Mouse (Mus musculus) left cerebral cortex, adult 2 months (tissue): ENCODE data around the gene Clasrp. TPM values are rescaled to one million over a fixed set of nuclear protein-coding genes. Genes with fewer than 3 reads are reported as not detected.

Source experiments
- DNase-seq, 2 experiments: peaks; one replicate each; pipeline ENCODE4 v3.0.0; 2021 to 2022; ENCODE audit warnings: low spot score in 2 of 2, mixed read lengths in 1 of 2; ENCODE audit errors: extremely low spot score in 1 of 2
- H3K27ac ChIP-seq: fragments of 200-600 bp; 2 replicates; pipeline ENCODE4 v1.8.1; 2022
- H3K4me3 ChIP-seq: fragments of 200-600 bp; 2 replicates; pipeline ENCODE4 v1.8.1; 2022
- CTCF ChIP-seq: fragments of 200-600 bp; IDR thresholded peaks from 2 replicates; pipeline ENCODE4 v1.8.1; 2022; ENCODE audit warnings: antibody characterized with exemption, mild to moderate bottlenecking, moderate library complexity
- intact Hi-C: fragments of 180-260 bp; cut with DNase I; formaldehyde crosslinking; loops from one replicate; pipeline ENCODE4 v1.15.1; 2025
- total RNA-seq, 2 experiments: library from RNA; stranded (reverse); gene quantifications; 2 replicates each; pipeline ENCODE4 v1.2.3; 2021

Gene Clasrp
- total RNA-seq, 2 experiments from 2014 or later: 92.7 to 98.3 TPM

GRCm38 (mm10) chr7:19573776-19574140 lies 30.5 kb downstream of the Clasrp start:
- intact Hi-C loops: loop anchor here (5.0 kb wide), 1 partner anchor 166 kb away; no protein-coding TSS in a partner anchor
- H3K27ac ChIP-seq: peak overlapping the region; percentile 79
- no peak for TF ChIP-seq CTCF

GRCm38 (mm10) chr7:19572926-19573775 lies 31.1 kb downstream of the Clasrp start:
- intact Hi-C loops: loop anchor here (5.0 kb wide), 1 partner anchor 166 kb away; no protein-coding TSS in a partner anchor
- peak overlapping the region; percentile 86 for H3K4me3 ChIP-seq
- peak overlapping the region; percentile 79 for H3K27ac ChIP-seq
- peak; percentile 71 to 80 for DNase-seq
- TF ChIP-seq CTCF: no peak; the same call in none of the 2 replicates

More at GRCm38 (mm10) chr7:19573776-19574140, 30.5 kb downstream of the Clasrp start:
- H3K4me3 ChIP-seq: peak overlapping the region; percentile 86
- DNase-seq: no peak

GRCm38 (mm10) chr7:19569647-19570046 lies 34.6 kb downstream of the Clasrp start:
- no peak overlapping the region for H3K27ac ChIP-seq
- no peak overlapping the region for H3K4me3 ChIP-seq
- no peak for TF ChIP-seq CTCF
- no peak for DNase-seq
- intact Hi-C loops: loop anchor here (5.0 kb wide), 1 partner anchor 162 kb away; no protein-coding TSS in a partner anchor

GRCm38 (mm10) chr7:19567426-19567825 lies 36.9 kb downstream of the Clasrp start:
- Histone ChIP-seq H3K27ac (no peak overlapping the region), H3K4me3 (no peak overlapping the region)
- intact Hi-C loops: no loop called here
- TF ChIP-seq CTCF: no peak
- no peak for DNase-seq

GRCm38 (mm10) chr7:19565803-19566202 lies 38.5 kb downstream of the Clasrp start:
- intact Hi-C loops: no loop called here
- TF ChIP-seq CTCF: no peak
- Histone ChIP-seq H3K4me3 (no peak overlapping the region), H3K27ac (no peak overlapping the region)
- DNase-seq: no peak

GRCm38 (mm10) chr7:19564455-19564854 lies 39.8 kb downstream of the Clasrp start:
- H3K4me3 ChIP-seq: no peak overlapping the region
- peak; percentile 26 for TF ChIP-seq CTCF
- DNase-seq: no peak
- no peak overlapping the region for H3K27ac ChIP-seq
- intact Hi-C loops: loop anchor here (5.0 kb wide), 1 partner anchor 57 kb away; the partner anchor contains the start of genes Bloc1s3 and Trappc6a

- Histone ChIP-seq H3K27ac (no peak overlapping the region), H3K4me3 (no peak overlapping the region)
- no peak for TF ChIP-seq CTCF
- no peak for DNase-seq
- intact Hi-C loops: loop anchor here (2.0 to 5.0 kb wide), 2 partner anchors 57 to 105 kb away; partner anchors contain the start of genes Bloc1s3, Mark4 and Trappc6a
Measured at GRCm38 (mm10) chr7:19563884-19564283, 40.4 kb downstream of the Clasrp start.

GRCm38 (mm10) chr7:19562643-19563410 lies 41.5 kb downstream of the Clasrp start, which contains the start of gene Ppp1r37:
Gene Ppp1r37, minus strand, starts transcription at chr7:19563076.
- TF ChIP-seq CTCF: no peak
- Histone ChIP-seq H3K27ac (peak within 1 kb of the TSS; percentile 99), H3K4me3 (peak within 1 kb of the TSS; percentile 96)
- DNase-seq: peak in 1 of 2 experiments; percentile 13
- intact Hi-C loops: loop anchor here (2.0 to 5.0 kb wide), 2 partner anchors 56 to 104 kb away; partner anchors contain the start of genes Bloc1s3, Mark4 and Trappc6a

- H3K4me3 ChIP-seq: peak overlapping the region; percentile 96
- peak; percentile 84 to 88 for DNase-seq
- TF ChIP-seq CTCF: no peak
- intact Hi-C loops: loop anchor here (2.0 to 5.0 kb wide), 2 partner anchors 55 to 103 kb away; partner anchors contain the start of genes Bloc1s3, Mark4 and Trappc6a
- peak overlapping the region; percentile 99 for H3K27ac ChIP-seq
Measured at GRCm38 (mm10) chr7:19561765-19562642, 42.3 kb downstream of the Clasrp start.

- Histone ChIP-seq H3K4me3 (peak overlapping the region; percentile 96), H3K27ac (peak overlapping the region; percentile 99)
- DNase-seq: no peak
- intact Hi-C loops: loop anchor here (5.0 kb wide), 1 partner anchor 54 kb away; the partner anchor contains the start of genes Bloc1s3 and Trappc6a
- TF ChIP-seq CTCF: no peak
Measured at GRCm38 (mm10) chr7:19561431-19561764, 42.9 kb downstream of the Clasrp start.
